Mouse (Mus musculus): ENCODE results near the gene Vcan.

The Vcan gene

GRCm38 (mm10) chr13:89720497-89720896 is 21.8 kb downstream of the Vcan start:
- DNase-seq, result no peak

- DNase-seq, result no peak
Measured at GRCm38 (mm10) chr13:89709497-89710201, 32.7 kb downstream of the Vcan start.

GRCm38 (mm10) chr13:89708151-89708927 is 34.0 kb downstream of the Vcan start:
- no peak for DNase-seq

GRCm38 (mm10) chr13:89702395-89702794 is 39.9 kb downstream of the Vcan start:
- DNase-seq, result no peak

- no peak for DNase-seq
Measured at GRCm38 (mm10) chr13:89699998-89700555, 42.2 kb downstream of the Vcan start.

GRCm38 (mm10) chr13:89692597-89692996 is 49.7 kb downstream of the Vcan start:
- DNase-seq, result no peak

- DNase-seq, result no peak
Measured at GRCm38 (mm10) chr13:89683490-89683889, 58.8 kb downstream of the Vcan start.

GRCm38 (mm10) chr13:89682254-89682653 is 60.1 kb downstream of the Vcan start:
- no peak for DNase-seq

GRCm38 (mm10) chr13:89679756-89680155 is 62.6 kb downstream of the Vcan start:
- no peak for DNase-seq

GRCm38 (mm10) chr13:89670505-89670904 is 71.8 kb downstream of the Vcan start:
- DNase-seq, result no peak

GRCm38 (mm10) chr13:89668981-89669880 is 73.1 kb downstream of the Vcan start:
- DNase-seq, result no peak

- DNase-seq, result peak in 1 of 2 experiments; percentile 3
Measured at GRCm38 (mm10) chr13:89668069-89668468, 74.2 kb downstream of the Vcan start.

GRCm38 (mm10) chr13:89661688-89662087 is 80.6 kb downstream of the Vcan start:
- no peak for DNase-seq

GRCm38 (mm10) chr13:89657046-89657445 is 85.3 kb downstream of the Vcan start:
- no peak for DNase-seq

- DNase-seq, result no peak
Measured at GRCm38 (mm10) chr13:89653279-89653678, 89.0 kb downstream of the Vcan start.

- no peak for DNase-seq
Measured at GRCm38 (mm10) chr13:89652773-89653172, 89.5 kb downstream of the Vcan start.

- no peak for DNase-seq
Measured at GRCm38 (mm10) chr13:89645589-89645988, 96.7 kb downstream of the Vcan start.

- no peak for DNase-seq
Measured at GRCm38 (mm10) chr13:89637012-89637411, 105.3 kb downstream of the Vcan start.

- DNase-seq, result no peak
Measured at GRCm38 (mm10) chr13:89634137-89634683, 108.1 kb downstream of the Vcan start.

- DNase-seq, result no peak
Measured at GRCm38 (mm10) chr13:89619064-89619463, 123.2 kb downstream of the Vcan start.

GRCm38 (mm10) chr13:89607399-89607798 is 134.9 kb downstream of the Vcan start:
- no peak for DNase-seq

Data from spleen, adult 18-20 months (tissue).